Mouse (Mus musculus): Measurements from ENCODE around the gene Ggnbp2.
"Not testable (repeated sequence)": the region's sequence is repeated elsewhere in the genome, so short reads cannot be mapped to it uniquely, and the experiment has no call there.

Gene Ggnbp2

GRCm38 (mm10) chr11:84879007-84879771, 8.6 kb upstream of the Ggnbp2 start:
- no peak for DNase-seq

DNA sequence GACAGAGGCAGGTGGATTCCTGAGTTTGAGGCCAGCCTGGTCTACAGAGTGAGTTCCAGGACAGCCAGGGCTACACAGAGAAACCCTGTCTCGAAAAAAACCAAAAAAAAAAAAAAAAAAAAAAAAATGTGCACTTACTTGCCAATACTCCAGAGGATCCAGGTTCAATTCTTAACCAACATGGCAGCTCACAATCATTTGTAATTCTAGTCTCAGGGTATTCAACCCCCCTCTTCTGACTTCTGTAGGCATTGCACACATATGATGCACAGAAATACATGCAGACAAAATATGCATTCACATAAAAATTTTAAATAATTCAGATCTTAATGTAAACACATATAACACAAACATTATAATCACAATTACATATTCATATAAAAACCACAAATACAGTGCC, 5.4 kb upstream of the Ggnbp2 start:
- not testable (repeated sequence) for DNase-seq

- DNase-seq, result no peak
Observed at GRCm38 (mm10) chr11:84873042-84873833, 2.6 kb upstream of the Ggnbp2 start.

DNA sequence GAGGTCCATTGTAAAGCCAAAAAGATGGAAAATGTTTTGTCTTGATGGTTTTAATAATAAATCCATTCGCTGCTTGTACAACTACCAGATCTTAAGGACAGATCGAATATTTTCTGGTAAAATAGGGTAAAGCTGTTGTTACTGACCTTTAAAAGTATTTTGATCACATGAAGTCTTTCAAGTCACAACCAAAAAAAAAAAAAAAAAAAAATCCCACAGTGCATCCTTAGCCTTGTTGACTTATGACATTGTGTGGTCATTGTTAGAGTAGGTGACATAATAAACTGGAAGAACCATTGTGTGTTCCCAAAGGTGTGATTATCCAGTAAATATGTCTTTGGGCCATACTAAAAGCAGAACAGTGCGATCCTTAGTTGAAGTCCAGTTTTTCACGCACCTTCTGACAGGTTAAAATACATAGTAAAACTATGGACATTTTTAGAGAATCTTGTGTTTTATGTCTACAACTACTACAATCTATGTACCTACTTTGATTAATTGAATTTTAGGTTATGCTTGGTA, 992 bp upstream of the Ggnbp2 start:
- no peak for DNase-seq

- no peak for DNase-seq
Observed at GRCm38 (mm10) chr11:84871046-84871445, 429 bp upstream of the Ggnbp2 start.

DNA sequence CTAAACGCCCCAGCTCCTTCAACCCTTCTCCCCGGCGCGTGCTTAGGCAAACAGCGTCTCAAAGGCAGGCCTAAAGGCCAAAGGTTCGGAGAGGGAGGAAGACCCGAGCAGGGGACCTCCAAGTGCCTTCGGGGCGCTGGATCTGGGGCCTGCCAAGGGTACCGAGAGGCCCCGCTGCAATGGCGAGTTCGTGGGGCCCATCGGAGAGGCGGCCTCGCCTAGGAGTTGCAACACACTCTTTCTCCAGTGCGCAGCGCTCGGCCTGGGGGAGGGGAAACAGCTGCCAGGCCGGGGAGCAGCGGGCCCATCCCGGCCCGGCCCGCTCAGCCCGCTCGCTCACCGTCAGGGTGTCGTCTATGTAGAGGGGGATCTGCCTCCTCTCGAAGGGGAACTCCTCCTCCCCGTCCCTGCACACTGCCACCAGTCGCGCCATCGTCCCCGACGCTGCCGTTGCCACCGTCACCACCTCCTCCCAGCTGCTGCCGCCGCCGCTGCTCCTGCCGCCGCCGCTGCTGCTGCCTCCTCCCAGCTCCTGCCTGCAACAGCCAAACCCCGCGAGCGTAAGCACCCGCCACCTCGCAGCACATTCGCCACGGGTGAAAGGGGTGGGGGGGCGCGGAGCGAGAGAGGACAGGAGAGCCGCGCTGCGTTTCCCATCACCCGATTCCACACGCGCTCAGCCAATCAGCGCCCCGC, 932 bp downstream of the Ggnbp2 start:
- DNase-seq, result peak; percentile 94

- peak; percentile 17 for DNase-seq
Observed at GRCm38 (mm10) chr11:84868786-84869259, 1.8 kb downstream of the Ggnbp2 start.

- no peak for DNase-seq
Observed at GRCm38 (mm10) chr11:84867586-84867985, 3.0 kb downstream of the Ggnbp2 start.

DNA sequence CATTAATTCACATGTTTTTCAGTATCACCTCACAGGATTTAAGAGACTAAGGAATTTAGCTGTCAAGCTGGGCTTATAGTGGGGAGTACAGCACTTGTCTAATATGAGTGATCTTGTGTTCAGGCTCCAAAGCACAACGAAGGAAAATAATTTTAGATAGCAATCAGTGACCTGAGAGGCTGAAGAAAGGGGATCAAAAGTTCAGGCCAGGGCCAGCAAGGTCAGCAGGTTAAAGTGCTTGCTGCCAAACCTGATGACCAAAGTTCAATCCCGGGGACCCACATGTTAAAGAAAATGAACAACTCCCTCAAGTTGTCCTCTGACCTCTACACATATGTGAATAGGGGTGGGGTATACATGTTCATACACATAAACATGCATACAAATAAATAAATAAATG, 5.3 kb downstream of the Ggnbp2 start:
- DNase-seq, result no peak

DNA sequence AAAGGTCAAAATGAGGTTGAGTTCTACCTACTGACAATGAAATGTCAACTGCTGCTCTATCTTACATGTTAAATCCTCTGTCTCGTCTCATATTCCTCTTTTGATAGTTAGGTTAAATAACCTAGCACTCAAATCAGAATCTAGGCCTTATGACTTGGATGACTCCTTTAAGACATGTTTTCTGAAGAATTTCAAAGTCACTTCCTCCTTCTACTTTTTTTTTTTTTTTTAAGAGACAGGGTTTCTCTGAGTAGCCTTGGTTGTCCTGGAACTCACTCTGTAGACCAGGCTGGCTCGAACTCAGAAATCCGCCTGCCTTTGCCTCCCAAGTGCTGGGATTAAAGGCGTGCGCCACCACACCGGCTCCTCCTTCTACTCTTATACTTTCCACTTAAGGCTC, 15.3 kb downstream of the Ggnbp2 start:
- DNase-seq, result no peak

DNA sequence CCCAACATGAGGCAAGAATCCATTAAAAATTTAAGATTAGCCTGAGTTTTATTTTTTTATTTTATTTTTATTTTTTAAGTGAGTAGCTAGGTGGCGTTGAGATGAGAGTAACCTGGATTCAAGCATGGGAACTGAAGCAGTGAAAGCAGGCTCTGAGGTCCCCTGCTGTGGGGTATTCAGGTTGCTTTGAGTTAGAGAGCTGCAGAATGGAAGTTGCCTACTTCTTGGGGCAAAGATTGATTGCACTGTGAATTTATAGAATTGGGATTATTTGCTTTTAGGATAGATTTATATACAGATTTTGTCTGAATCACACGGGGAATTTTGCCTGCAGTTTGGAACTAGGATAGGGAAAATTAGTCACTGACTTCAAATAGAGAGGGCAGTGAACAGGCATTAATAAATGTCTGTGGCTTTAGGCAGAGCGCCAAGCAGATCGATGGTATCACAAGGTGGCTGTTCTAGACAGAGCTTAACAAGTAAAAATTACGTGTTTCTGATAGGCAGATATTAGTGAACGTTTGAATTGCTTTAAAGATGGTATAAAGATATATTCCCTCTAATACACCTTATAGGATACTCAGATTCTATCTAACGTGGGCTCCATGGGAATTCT, 23.0 kb downstream of the Ggnbp2 start:
- no peak for DNase-seq

GRCm38 (mm10) chr11:84846741-84847474, 23.7 kb downstream of the Ggnbp2 start:
- no peak for DNase-seq

GRCm38 (mm10) chr11:84839330-84839729, 31.3 kb downstream of the Ggnbp2 start:
- no peak for DNase-seq

- not testable (repeated sequence) for DNase-seq
Observed at GRCm38 (mm10) chr11:84829495-84829894, 41.1 kb downstream of the Ggnbp2 start.

GRCm38 (mm10) chr11:84828516-84829399, 41.9 kb downstream of the Ggnbp2 start, which contains the start of gene Dhrs11:
Gene Dhrs11 (minus strand): TSS chr11:84828994.
- peak; percentile 81 for DNase-seq

GRCm38 (mm10) chr11:84827901-84828503, 42.6 kb downstream of the Ggnbp2 start:
- no peak for DNase-seq

DNA sequence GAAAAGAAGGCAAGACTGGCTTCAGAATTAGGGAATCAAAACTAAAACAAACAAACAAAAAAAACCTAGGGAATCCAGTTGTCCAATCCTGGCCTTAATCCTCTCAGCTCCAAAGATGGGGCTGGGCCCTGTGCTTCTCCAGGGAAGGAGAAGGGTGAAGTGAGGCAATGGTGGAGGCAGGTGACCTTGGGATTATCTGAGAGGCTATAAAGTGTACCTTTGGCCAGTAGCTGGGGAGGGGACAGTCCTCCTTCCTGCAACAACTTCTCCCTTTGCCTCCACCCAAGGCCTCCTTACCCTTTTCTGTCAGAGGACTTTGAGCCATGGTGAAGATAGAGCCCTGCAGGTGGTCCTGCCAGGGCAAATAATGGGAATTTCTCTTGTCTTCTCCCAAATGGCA, 43.1 kb downstream of the Ggnbp2 start:
- no peak for DNase-seq

DNA sequence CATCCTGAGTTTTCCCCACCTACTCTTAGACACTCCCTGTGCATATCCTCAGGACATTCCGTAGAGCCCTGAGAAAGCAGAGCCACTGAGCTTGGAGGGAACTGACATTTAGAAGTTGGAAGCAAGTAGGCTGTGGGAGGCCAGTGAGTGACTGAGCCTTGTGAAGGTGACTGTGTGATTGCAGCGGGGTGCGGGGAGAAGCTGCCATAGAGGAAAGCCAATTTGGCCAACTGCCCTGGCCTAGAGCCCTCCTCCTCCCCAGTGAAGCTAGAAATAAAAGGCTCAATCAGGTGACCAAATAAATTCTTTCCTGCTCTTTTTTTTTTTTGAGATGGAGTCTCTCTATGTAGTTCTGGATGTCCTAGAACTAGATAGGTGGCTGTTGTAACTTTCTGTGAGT, 44.4 kb downstream of the Ggnbp2 start:
- DNase-seq, result no peak

DNA sequence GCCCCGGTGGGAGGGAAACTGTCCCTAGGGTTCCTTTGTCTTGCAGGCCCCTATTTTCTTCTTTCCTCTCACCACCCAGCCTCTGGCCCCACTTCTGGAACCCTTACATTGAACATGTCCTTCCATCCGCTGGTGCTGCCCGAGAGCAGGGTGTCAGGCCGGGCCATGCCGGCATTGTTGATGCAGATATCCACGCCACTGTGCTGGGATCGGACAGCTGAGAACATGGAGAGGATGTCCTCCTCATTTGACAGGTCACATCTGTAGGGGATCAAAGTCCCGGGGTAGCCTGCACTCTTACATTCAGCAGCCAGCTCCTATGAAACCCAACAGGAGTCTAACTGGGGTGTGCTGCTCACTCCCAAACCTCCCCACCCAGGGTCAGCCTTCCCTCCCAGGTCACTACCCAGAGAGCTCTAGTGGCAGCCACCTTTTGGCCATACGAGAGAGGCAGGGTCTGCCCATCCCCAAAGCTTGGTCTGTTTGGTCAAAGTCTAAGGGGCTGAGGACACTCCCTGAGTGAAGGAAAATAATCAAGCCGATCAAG, 45.3 kb downstream of the Ggnbp2 start:
- no peak for DNase-seq

- DNase-seq, result no peak
Observed at GRCm38 (mm10) chr11:84823484-84823897, 47.1 kb downstream of the Ggnbp2 start.
